Mouse (Mus musculus) monocyte, adult 2 months (primary cell): ENCODE measurements around the gene Olfr1469.
"Not testable (repeated sequence)": the region's sequence is repeated elsewhere in the genome, so short reads cannot be mapped to it uniquely, and the experiment has no call there.

Experiments
- DNase-seq, 2 experiments: peaks; one replicate each; pipeline ENCODE4 v3.0.0; 2022; ENCODE audit warnings: low spot score in 2 of 2, low read depth in 1 of 2

Gene Olfr1469

DNA sequence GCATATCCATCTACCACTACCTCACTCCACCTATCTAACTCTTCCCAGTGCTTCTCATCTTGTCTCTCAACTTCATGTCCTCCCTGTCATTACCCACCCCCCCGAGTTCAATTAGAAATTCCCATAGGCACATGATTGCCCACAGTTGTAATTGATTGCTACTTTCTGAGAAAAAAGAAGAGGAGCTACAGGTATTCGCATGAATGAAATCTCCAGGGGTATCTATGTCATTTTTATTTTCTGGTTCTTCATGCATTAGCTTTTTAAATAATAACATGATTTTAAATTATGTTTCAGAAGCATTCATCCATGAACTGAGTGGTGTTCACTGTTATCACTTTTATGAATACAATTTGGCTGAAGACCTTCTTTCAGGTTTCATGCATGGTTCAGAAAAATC, at the start of gene Olfr1469:
Gene Olfr1469 (plus strand): TSS at position 301 of the 400 bp plus-strand sequence.
- no peak for DNase-seq

DNA sequence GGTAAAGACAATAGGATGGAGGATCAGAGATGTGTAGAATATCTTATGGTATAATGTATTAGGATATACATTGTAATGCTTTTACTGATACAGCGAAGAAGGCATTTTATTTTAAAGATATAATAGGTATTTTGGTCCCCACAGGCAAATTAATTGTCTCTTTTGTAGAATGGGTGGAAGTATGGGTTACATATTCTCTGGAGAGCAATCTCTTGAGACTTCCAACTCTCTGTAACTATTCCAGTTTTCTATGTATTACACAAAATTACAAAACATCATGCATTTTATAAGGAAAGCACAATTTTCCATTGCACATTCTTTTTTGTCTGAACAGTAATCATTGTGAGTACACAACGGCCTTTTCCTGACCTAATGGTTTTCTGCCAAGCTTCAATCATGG, 45.7 kb upstream of the Olfr1469 start, which contains the start of gene Olfr1467:
Gene Olfr1467 (plus strand): TSS at position 301 of the 400 bp plus-strand sequence.
- no peak for DNase-seq

DNA sequence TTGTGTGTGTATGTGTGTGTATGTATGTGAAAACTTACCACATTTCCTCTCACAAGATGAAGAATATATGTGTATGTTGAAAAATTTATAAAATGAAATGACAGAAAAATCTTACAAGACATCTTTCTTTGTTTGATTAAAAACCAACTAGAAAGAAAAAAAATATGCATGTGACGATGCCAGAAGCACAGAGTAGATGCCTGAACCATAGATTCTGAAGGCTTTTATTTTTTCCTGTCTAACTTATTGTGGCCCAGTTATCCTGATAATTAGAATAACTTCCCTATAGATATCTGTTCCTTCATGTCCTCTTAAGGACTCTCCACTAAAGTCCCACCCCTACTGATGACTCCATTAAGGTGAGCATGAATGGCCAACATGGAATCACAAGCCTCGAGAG, 35.5 kb downstream of the Olfr1469 start, which contains the start of gene Olfr1471:
Gene Olfr1471 (plus strand): TSS at position 301 of the 400 bp plus-strand sequence.
- not testable (repeated sequence) for DNase-seq

DNA sequence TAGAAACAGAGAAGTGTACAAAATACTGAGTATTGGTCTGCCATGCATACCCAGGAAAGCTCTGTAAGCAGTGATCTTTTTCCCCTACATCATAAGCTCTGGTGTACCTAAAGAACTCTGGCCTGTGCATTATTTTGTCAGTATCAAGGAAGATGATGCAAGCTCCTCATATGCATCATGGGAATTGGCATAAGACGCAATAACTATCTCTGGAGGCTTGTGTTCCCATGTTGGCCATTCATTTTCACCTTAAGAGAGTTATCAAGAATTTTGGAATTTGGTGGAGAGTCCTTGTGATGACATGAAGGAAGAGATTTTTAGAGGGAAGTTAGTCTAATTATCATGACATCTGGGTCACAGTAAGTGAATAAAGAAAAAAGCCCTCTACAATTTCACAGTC, 48.3 kb downstream of the Olfr1469 start, which contains the start of gene Olfr1472:
Gene Olfr1472 (minus strand): TSS at position 101 of the 400 bp plus-strand sequence.
- no peak for DNase-seq
